Comparison of ENCODE assay signal across 9 mouse cellular contexts in the genomic region with DNA sequence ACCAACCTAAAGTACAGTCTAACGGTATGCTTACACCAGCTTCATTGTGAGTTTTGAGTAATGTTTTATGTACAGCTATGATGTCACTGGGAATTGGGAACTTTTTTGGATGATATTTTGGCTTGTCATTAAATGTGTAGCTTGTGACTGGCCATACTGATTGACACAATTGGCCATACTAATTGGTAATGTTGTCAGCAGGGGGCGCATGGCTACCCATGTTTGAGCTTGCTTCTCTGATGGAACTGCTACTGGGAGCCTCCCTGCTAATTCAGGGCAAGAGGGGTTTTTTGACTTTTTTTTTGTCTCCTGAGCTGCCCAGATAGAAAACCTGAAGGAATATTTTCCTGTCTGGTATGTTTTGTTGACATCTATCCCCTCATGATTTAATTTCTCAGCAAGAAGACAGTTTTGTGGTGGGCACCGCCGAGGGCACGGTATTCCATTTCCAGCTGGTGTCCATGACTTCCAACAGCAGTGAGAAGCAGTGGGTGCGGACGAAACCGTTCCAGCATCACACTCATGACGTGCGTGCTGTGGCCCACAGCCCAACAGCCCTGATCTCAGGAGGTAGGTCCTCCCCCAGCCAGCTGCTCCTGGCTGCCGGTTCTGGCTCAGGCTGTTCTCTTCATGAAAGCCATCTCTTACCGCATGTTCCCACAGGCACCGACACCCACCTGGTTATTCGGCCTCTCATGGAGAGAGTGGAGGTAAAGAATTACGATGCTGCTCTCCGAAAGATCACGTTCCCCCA. TPM values are rescaled to one million over a fixed set of nuclear protein-coding genes. Genes with fewer than 3 reads are reported as not detected.
DNase-seq lines count a peak whose midpoint lies in the region; ATAC-seq and TF ChIP-seq lines count a peak whose summit lies in the region.
"Had no signal": no experiment of that assay in that cellular context is flagged by ENCODE, and none has a peak within 500 bp of the region (broad histone marks: within the 10 kb centered on the region; RNA-seq: fewer than 3 reads in every experiment).

No protein-coding gene starts in this region.

- no peak for TF ChIP-seq POLR2A in thymus, adult 2 months (IDR thresholded peaks at IDR 0.05; ENCODE audit: control insufficient read depth, extremely low read depth, insufficient read depth, low read length, poor library complexity)

- TF ChIP-seq EP300 in liver, postnatal 0 days (IDR thresholded peaks at IDR 0.05; ENCODE audit: low read depth) = no peak

- H3K9me3 ChIP-seq in forebrain, embryonic 11.5 days (ENCODE audit: control insufficient read depth, low read length) = no peaks in the 10 kb centered on the region
- no peaks in the 10 kb centered on the region for H3K9me3 ChIP-seq in forebrain, embryonic 15.5 days
- no peaks in the 10 kb centered on the region for H3K9me3 ChIP-seq in liver, postnatal 0 days (ENCODE audit: low read length)
- H3K9me3 ChIP-seq: G1E had no signal

- peaks cover 13% of the 10 kb centered on the region for H3K36me3 ChIP-seq in forebrain, embryonic 11.5 days (ENCODE audit: control insufficient read depth, insufficient read depth, low read length)
- H3K36me3 ChIP-seq in forebrain, embryonic 15.5 days = peaks cover 64% of the 10 kb centered on the region
- H3K36me3 ChIP-seq in thymus, adult 2 months (ENCODE audit: control insufficient read depth, insufficient read depth, low read length) = peaks cover 38% of the 10 kb centered on the region
- peaks cover 71% of the 10 kb centered on the region for H3K36me3 ChIP-seq in liver, postnatal 0 days (replicated peaks; ENCODE audit: insufficient read depth, low read length)

- no peak for ATAC-seq in forebrain, embryonic 11.5 days (replicated peaks; ENCODE audit: low FRiP score)
- no peak for ATAC-seq in forebrain, embryonic 15.5 days (replicated peaks)
- ATAC-seq in liver, postnatal 0 days = no peak

- 95% methylated on average over 17 of the region's 17 CpGs for WGBS in forebrain, embryonic 11.5 days
- WGBS in forebrain, embryonic 15.5 days = 91% methylated on average over 17 of the region's 17 CpGs
- WGBS in thymus, adult 2 months = 95% methylated on average over 17 of the region's 17 CpGs
- WGBS in liver, postnatal 0 days (ENCODE audit: insufficient replicate concordance) = 87% methylated on average over 17 of the region's 17 CpGs

- no peak overlapping the region for H3K9ac ChIP-seq in forebrain, embryonic 11.5 days (ENCODE audit: low read length)
- no peak overlapping the region for H3K9ac ChIP-seq in forebrain, embryonic 15.5 days (replicated peaks)
- no peak overlapping the region for H3K9ac ChIP-seq in liver, postnatal 0 days (replicated peaks)

- H3K4me1 ChIP-seq in forebrain, embryonic 11.5 days (replicated peaks; ENCODE audit: control insufficient read depth, insufficient read depth, low read length) = no peaks in the 10 kb centered on the region
- H3K4me1 ChIP-seq in forebrain, embryonic 15.5 days = no peaks in the 10 kb centered on the region
- H3K4me1 ChIP-seq in thymus, adult 2 months (replicated peaks; ENCODE audit: control insufficient read depth, insufficient read depth, low read length) = peaks cover 4% of the 10 kb centered on the region; the same call in 1 of the 2 replicates
- H3K4me1 ChIP-seq in liver, postnatal 0 days (ENCODE audit: insufficient read depth) = no peaks in the 10 kb centered on the region

- H3K27ac ChIP-seq in forebrain, embryonic 11.5 days (ENCODE audit: low read depth, low read length) = no peak overlapping the region
- no peak overlapping the region for H3K27ac ChIP-seq in forebrain, embryonic 15.5 days (replicated peaks)
- H3K27ac ChIP-seq in thymus, adult 2 months (ENCODE audit: control insufficient read depth, insufficient read depth, low read length) = no peak overlapping the region
- no peak overlapping the region for H3K27ac ChIP-seq in liver, postnatal 0 days (ENCODE audit: low read depth)

- H3K27me3 ChIP-seq in forebrain, embryonic 11.5 days (ENCODE audit: control insufficient read depth, insufficient read depth, low read length) = no peaks in the 10 kb centered on the region
- H3K27me3 ChIP-seq in forebrain, embryonic 15.5 days = no peaks in the 10 kb centered on the region
- H3K27me3 ChIP-seq in thymus, adult 2 months (ENCODE audit: control insufficient read depth, insufficient read depth, low read length) = no peaks in the 10 kb centered on the region
- no peaks in the 10 kb centered on the region for H3K27me3 ChIP-seq in liver, postnatal 0 days (ENCODE audit: insufficient read depth, low read length)

- no peak for TF ChIP-seq CTCF in thymus, adult 2 months (IDR thresholded peaks at IDR 0.05; ENCODE audit: borderline replicate concordance, control insufficient read depth, extremely low read depth, insufficient read depth, low read length, poor library complexity)
- TF ChIP-seq CTCF in liver, postnatal 0 days (IDR thresholded peaks at IDR 0.05; ENCODE audit: low read depth) = peak; percentile 65

- peak; percentile 60 for DNase-seq in forebrain, embryonic 11.5 days (ENCODE audit: low spot score)
- DNase-seq in thymus, adult 2 months = peak; percentile 43
- DNase-seq in thymus, adult 18-20 months = no peak
- peak; percentile 40 for DNase-seq in fibroblast of lung, adult 2 months (ENCODE audit: low read depth)
- peak; percentile 87 for DNase-seq in kidney, postnatal 10 days
- peak; percentile 57 for DNase-seq in liver, postnatal 0 days
- peak; percentile 57 for DNase-seq in skeletal muscle tissue, adult 2 months (ENCODE audit: low read depth, low spot score)

- H3K4me2 ChIP-seq in forebrain, embryonic 11.5 days (ENCODE audit: low read depth, low read length, severe bottlenecking) = no peak overlapping the region
- H3K4me2 ChIP-seq in forebrain, embryonic 15.5 days (replicated peaks) = no peak overlapping the region
- H3K4me2 ChIP-seq in liver, postnatal 0 days (ENCODE audit: low read depth, low read length) = no peak overlapping the region

- no peak overlapping the region for H3K4me3 ChIP-seq in forebrain, embryonic 11.5 days (ENCODE audit: low read depth, low read length)
- no peak overlapping the region for H3K4me3 ChIP-seq in forebrain, embryonic 15.5 days
- no peak overlapping the region for H3K4me3 ChIP-seq in thymus, adult 2 months (ENCODE audit: control insufficient read depth, insufficient read depth, low read length)
- H3K4me3 ChIP-seq in liver, postnatal 0 days (ENCODE audit: low read depth, low read length) = no peak overlapping the region

RNA-seq across cellular contexts. Expression of a gene that starts 12.5 kb away (rescaled TPM):
- 79.6 and 80.9 TPM in 2 replicates for polyA plus RNA-seq in forebrain, embryonic 11.5 days (2014; fragmentation: Nextera tagmentation; extraction: Ambion mirVana)
- 49.1 and 49.4 TPM in 2 replicates for polyA plus RNA-seq in forebrain, embryonic 15.5 days (2015; fragmentation: Nextera tagmentation; extraction: Ambion mirVana)
- polyA plus RNA-seq in thymus, adult 2 months (2012; rRNA removed) = 35.8 and 36.6 TPM in 2 replicates
- 20.7 and 22.4 TPM in 2 replicates for polyA plus RNA-seq in liver, postnatal 0 days (2015; fragmentation: Nextera tagmentation; extraction: Ambion mirVana)

RNA-seq across cellular contexts. Expression of a gene that starts 29.6 kb away (rescaled TPM):
- 7.9 and 9.5 TPM in 2 replicates for polyA plus RNA-seq in forebrain, embryonic 11.5 days (2014; fragmentation: Nextera tagmentation; extraction: Ambion mirVana)
- polyA plus RNA-seq in forebrain, embryonic 15.5 days (2015; fragmentation: Nextera tagmentation; extraction: Ambion mirVana) = 3.7 and 4.3 TPM in 2 replicates
- 4.5 and 4.6 TPM in 2 replicates for polyA plus RNA-seq in thymus, adult 2 months (2012; rRNA removed)
- 1.8 and 1.9 TPM in 2 replicates for polyA plus RNA-seq in liver, postnatal 0 days (2015; fragmentation: Nextera tagmentation; extraction: Ambion mirVana)

RNA-seq across cellular contexts. Expression of a gene that starts 35.9 kb away (rescaled TPM):
- 0.29 and 0.95 TPM in 2 replicates for polyA plus RNA-seq in forebrain, embryonic 11.5 days (2014; fragmentation: Nextera tagmentation; extraction: Ambion mirVana)
- 0.89 and 0.95 TPM in 2 replicates for polyA plus RNA-seq in forebrain, embryonic 15.5 days (2015; fragmentation: Nextera tagmentation; extraction: Ambion mirVana)
- 1.4 and 2.0 TPM in 2 replicates for polyA plus RNA-seq in thymus, adult 2 months (2012; rRNA removed)
- polyA plus RNA-seq in liver, postnatal 0 days (2015; fragmentation: Nextera tagmentation; extraction: Ambion mirVana) = 0.05 TPM in 1 of 2 replicates, not detected in the other
- polyA plus RNA-seq: G1E had no signal

Comparison
In these comparisons a context has a peak if more than half of its experiments do, and no peak if none do; other contexts are left out.
1. DNase-seq: peak in forebrain, embryonic 11.5 days (single experiment), thymus, adult 2 months (single experiment), fibroblast of lung, adult 2 months (single experiment), kidney, postnatal 10 days (single experiment), liver, postnatal 0 days (single experiment) and skeletal muscle tissue, adult 2 months (single experiment); none in thymus, adult 18-20 months (0 of 2).